Mouse (Mus musculus) lung, embryonic 16.5 days (tissue): ENCODE results near the gene Rela. TPM values are rescaled to one million over a fixed set of nuclear protein-coding genes. Genes with fewer than 3 reads are reported as not detected.

Source experiments
- ATAC-seq: fragments of 200-750 bp; cut with Nextera tagmentation; 2 replicates; pipeline ENCODE4 v1.8.0; 2017; ENCODE audit warnings: low read depth, mild to moderate bottlenecking, moderate library complexity
- H3K27ac ChIP-seq: fragments of 300-500 bp; sonication (generic); 2 replicates; pipeline ENCODE4 v1.5.1; 2014; ENCODE audit warnings: mild to moderate bottlenecking, control low read depth, low read length
- H3K27me3 ChIP-seq: fragments of 300-500 bp; sonication (generic); 2 replicates; pipeline ENCODE4 v1.6.1; 2014; ENCODE audit warnings: low read depth, low read length, mixed read lengths; ENCODE audit not compliant: control insufficient read depth, insufficient read depth
- H3K36me3 ChIP-seq: fragments of 300-500 bp; sonication (generic); 2 replicates; pipeline ENCODE4 v1.6.1; 2014; ENCODE audit warnings: low read length; ENCODE audit not compliant: control insufficient read depth, insufficient read depth
- H3K4me1 ChIP-seq: fragments of 300-500 bp; sonication (generic); replicated peaks from 2 replicates; pipeline ENCODE4 v1.6.1; 2014; ENCODE audit warnings: low read length, mixed read lengths; ENCODE audit not compliant: control insufficient read depth, insufficient read depth
- H3K4me2 ChIP-seq: fragments of 300-500 bp; sonication (generic); 2 replicates; pipeline ENCODE4 v1.6.1; 2014; ENCODE audit warnings: low read depth, low read length, control low read depth
- H3K4me3 ChIP-seq: fragments of 300-500 bp; sonication (generic); 2 replicates; pipeline ENCODE4 v1.5.1; 2014; ENCODE audit warnings: mild to moderate bottlenecking, low read length, control low read depth
- H3K9ac ChIP-seq: fragments of 300-500 bp; sonication (generic); 2 replicates; pipeline ENCODE4 v1.6.1; 2014; ENCODE audit warnings: low read length, control low read depth
- H3K9me3 ChIP-seq: fragments of 300-500 bp; sonication (generic); 2 replicates; pipeline ENCODE4 v1.6.1; 2016; ENCODE audit warnings: low read length; ENCODE audit not compliant: control insufficient read depth
- WGBS: fragments of 180-500 bp; shearing (Covaris S2); extraction: QIAGEN DNeasy Blood & Tissue Kit; methylation state at CpG from one replicate; pipeline ENCODE4 v1.1.7; 2014; 5-methylcytosine and 5-hydroxymethylcytosine counted together
- polyA plus RNA-seq: library from polyadenylated mRNA; unstranded; fragments of >200 nt; fragmentation: Nextera tagmentation; extraction: Ambion mirVana; gene quantifications from 2 replicates; pipeline ENCODE4 v1.2.1, GENCODE M21; 2015

Rela gene
- polyA plus RNA-seq, 1 experiment from 2014 or later, result 62.1 TPM

DNA sequence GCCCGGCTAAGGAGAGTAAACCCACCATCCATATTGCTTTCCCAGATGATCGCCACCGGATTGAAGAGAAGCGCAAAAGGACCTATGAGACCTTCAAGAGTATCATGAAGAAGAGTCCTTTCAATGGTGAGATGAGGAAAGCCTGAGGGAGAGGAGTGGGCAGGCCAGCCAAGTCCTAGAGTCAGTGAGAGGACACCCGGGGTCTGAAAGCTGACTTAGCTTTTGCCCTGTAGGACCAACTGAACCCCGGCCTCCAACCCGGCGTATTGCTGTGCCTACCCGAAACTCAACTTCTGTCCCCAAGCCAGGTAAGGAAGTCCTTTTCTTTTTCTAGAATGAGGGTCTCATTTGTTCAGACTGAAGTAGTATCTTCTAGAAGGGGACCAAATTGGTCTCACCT lies 8.0 kb downstream of the Rela start:
- WGBS, result 95% methylated on average over 9 of the region's 9 CpGs
- no peaks in the 10 kb centered on the region for H3K9me3 ChIP-seq
- no peaks in the 10 kb centered on the region for H3K27me3 ChIP-seq
- H3K36me3 ChIP-seq, result peaks cover 58% of the 10 kb centered on the region
- peaks cover 12% of the 10 kb centered on the region for H3K4me1 ChIP-seq
- H3K4me3 ChIP-seq, result no peak overlapping the region
- H3K27ac ChIP-seq, result no peak overlapping the region
- ATAC-seq, result no peak
- H3K4me2 ChIP-seq, result no peak overlapping the region
- H3K9ac ChIP-seq, result no peak overlapping the region

GRCm38 (mm10) chr19:5646731-5647330 lies 9.5 kb downstream of the Rela start:
- 92% methylated on average over 8 of the region's 8 CpGs for WGBS
- H3K36me3 ChIP-seq, result peaks cover 46% of the 10 kb centered on the region
- no peaks in the 10 kb centered on the region for H3K27me3 ChIP-seq
- H3K4me3 ChIP-seq, result no peak overlapping the region
- peaks cover 12% of the 10 kb centered on the region for H3K4me1 ChIP-seq
- no peak for ATAC-seq
- H3K27ac ChIP-seq, result no peak overlapping the region
- H3K4me2 ChIP-seq, result no peak overlapping the region
- no peaks in the 10 kb centered on the region for H3K9me3 ChIP-seq
- no peak overlapping the region for H3K9ac ChIP-seq

- H3K9me3 ChIP-seq, result no peaks in the 10 kb centered on the region
- no peak overlapping the region for H3K9ac ChIP-seq
- H3K27me3 ChIP-seq, result no peaks in the 10 kb centered on the region
- H3K4me1 ChIP-seq, result peaks cover 12% of the 10 kb centered on the region
- H3K4me2 ChIP-seq, result no peak overlapping the region
- H3K36me3 ChIP-seq, result peaks cover 40% of the 10 kb centered on the region
- WGBS, result 87% methylated on average over 6 of the region's 6 CpGs
- H3K27ac ChIP-seq, result peak overlapping the region; percentile 89
- H3K4me3 ChIP-seq, result no peak overlapping the region
- no peak for ATAC-seq
Measured at GRCm38 (mm10) chr19:5647791-5648190, 10.5 kb downstream of the Rela start.

- Histone ChIP-seq H3K9ac (peak overlapping the region; percentile 57), H3K4me1 (peaks cover 12% of the 10 kb centered on the region), H3K36me3 (peaks cover 39% of the 10 kb centered on the region), H3K27me3 (no peaks in the 10 kb centered on the region), H3K27ac (peak overlapping the region; percentile 89), H3K9me3 (no peaks in the 10 kb centered on the region), H3K4me2 (peak overlapping the region; percentile 60), H3K4me3 (peak overlapping the region; percentile 30)
- 8% methylated on average over 26 of the region's 26 CpGs for WGBS
- peak; percentile 96 for ATAC-seq
Measured at GRCm38 (mm10) chr19:5648401-5649297, 11.4 kb downstream of the Rela start.

DNA sequence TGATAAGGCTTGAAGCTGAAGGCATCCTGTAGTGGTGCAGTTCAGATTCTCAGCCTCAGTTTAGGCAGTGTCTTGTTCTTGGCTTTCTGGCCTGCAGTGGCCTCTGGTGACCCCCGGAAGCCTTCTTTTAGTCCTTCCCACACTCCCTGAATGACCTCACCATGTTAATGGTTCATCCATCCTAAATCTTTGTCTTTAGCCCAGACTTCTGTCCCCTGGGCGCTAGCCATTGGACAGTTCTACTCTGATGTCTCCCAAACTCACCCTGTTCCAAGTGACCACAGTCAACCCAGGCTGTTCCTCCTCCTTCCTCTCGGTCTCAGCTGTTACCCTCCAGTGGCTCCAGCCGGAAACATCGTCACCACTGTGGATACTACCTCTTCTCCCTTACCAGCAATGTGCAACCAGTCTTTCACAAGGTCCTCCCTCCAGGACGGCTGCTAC lies 12.0 kb downstream of the Rela start:
- H3K36me3 ChIP-seq, result peaks cover 37% of the 10 kb centered on the region
- 65% methylated on average over 6 of the region's 6 CpGs for WGBS
- ATAC-seq, result no peak; the same call in 1 of the 2 replicates

GRCm38 (mm10) chr19:5651502-5652274 lies 14.4 kb downstream of the Rela start:
- H3K4me1 ChIP-seq, result peaks cover 21% of the 10 kb centered on the region
- no peaks in the 10 kb centered on the region for H3K27me3 ChIP-seq
- peaks cover 19% of the 10 kb centered on the region; the same call in 1 of the 2 replicates for H3K36me3 ChIP-seq
- H3K9ac ChIP-seq, result no peak overlapping the region
- H3K9me3 ChIP-seq, result no peaks in the 10 kb centered on the region
- H3K27ac ChIP-seq, result no peak overlapping the region
- no peak overlapping the region for H3K4me2 ChIP-seq
- WGBS, result 61% methylated on average over 13 of the region's 13 CpGs
- no peak for ATAC-seq
- no peak overlapping the region for H3K4me3 ChIP-seq

More for the DNA sequence above, 12.0 kb downstream of the Rela start:
- H3K4me2 ChIP-seq, result peak overlapping the region; percentile 60
- peak overlapping the region; percentile 57 for H3K9ac ChIP-seq
- no peaks in the 10 kb centered on the region for H3K9me3 ChIP-seq
- peak overlapping the region; percentile 89 for H3K27ac ChIP-seq
- H3K4me1 ChIP-seq, result peaks cover 14% of the 10 kb centered on the region
- peak overlapping the region; percentile 30 for H3K4me3 ChIP-seq
- H3K27me3 ChIP-seq, result no peaks in the 10 kb centered on the region

DNA sequence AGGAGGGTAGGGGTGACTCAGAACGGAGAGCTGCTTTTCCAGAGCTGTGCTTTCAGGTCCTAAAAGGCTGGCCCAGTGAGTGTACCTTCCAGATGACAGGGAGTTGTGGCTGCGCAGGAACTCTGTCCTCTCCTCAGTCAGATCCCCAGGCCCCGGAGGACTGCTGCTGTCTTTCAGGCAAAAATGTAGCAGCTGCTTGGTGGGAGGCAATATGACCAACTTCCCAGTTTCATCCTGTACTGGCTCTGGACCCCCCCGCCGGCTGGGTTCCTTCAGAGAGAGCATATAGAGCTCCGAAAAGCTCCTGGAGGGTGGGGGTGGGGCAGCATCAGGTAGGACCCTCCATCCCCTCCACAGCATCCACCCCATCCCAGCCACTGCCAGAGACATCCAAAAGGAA lies 15.3 kb downstream of the Rela start:
- Histone ChIP-seq H3K27ac (no peak overlapping the region), H3K4me3 (no peak overlapping the region), H3K9me3 (no peaks in the 10 kb centered on the region), H3K27me3 (no peaks in the 10 kb centered on the region), H3K4me1 (peaks cover 21% of the 10 kb centered on the region), H3K9ac (no peak overlapping the region), H3K4me2 (no peak overlapping the region), H3K36me3 (peaks cover 12% of the 10 kb centered on the region; the same call in 1 of the 2 replicates)
- no peak for ATAC-seq
- 85% methylated on average over 6 of the region's 6 CpGs for WGBS

DNA sequence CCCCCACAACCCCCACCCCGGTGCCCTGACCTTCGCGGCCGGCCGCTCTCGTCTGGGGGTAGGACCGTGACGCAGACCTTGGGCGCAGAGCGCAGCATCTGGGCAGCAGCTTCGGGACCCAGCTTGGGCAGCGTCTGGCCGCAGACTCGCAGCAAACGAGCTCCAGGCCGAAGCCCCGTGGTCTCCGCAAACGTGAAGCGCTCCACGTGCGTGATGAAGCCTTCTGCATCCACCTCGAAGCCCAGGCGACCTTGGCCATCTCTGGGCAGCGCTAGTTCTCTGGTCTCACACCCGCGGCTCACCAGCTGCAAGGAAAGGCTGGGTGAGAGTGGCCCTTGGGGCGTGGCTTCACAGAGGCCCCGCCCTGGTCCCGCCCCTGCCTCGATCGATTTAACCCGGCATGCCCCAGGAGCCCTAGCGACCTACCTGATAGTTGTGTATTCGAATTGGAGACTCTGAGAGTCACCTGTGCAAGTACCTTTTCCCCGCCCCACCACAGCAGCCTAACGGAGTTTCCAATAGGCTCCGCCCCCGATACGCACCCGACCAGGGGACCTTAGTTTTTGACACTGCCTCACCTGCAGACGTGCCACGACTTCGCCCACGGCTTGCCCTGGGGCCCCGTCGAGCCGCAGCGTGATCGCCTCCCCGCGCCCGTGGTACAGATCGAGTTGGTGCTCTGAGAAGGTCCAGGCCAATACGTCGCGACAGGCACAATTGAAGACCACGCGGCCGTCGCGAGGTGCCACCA lies 16.9 kb downstream of the Rela start:
- ATAC-seq, result peak; percentile 66
- no peaks in the 10 kb centered on the region for H3K9me3 ChIP-seq
- no peaks in the 10 kb centered on the region for H3K27me3 ChIP-seq
- H3K4me2 ChIP-seq, result peak overlapping the region; percentile 71
- 16% methylated on average over 62 of the region's 62 CpGs for WGBS
- H3K27ac ChIP-seq, result no peak overlapping the region
- peak overlapping the region; percentile 44 for H3K4me3 ChIP-seq
- peaks cover 13% of the 10 kb centered on the region for H3K4me1 ChIP-seq
- peak overlapping the region; percentile 47 for H3K9ac ChIP-seq
- peaks cover 18% of the 10 kb centered on the region; the same call in 1 of the 2 replicates for H3K36me3 ChIP-seq
